Mouse (Mus musculus): Measurements from ENCODE around the gene Rad54l2. TPM values are rescaled to one million over a fixed set of nuclear protein-coding genes. Genes with fewer than 3 reads are reported as not detected.

Rad54l2 gene
- polyA plus RNA-seq, 1 experiment = 8.0 TPM

GRCm38 (mm10) chr9:106652720-106653119 lies 136.3 kb downstream of the Rad54l2 start:
- H3K36me3 ChIP-seq (ENCODE audit: control insufficient read depth, insufficient read depth) = no peaks in the 10 kb centered on the region
- H3ac ChIP-seq (ENCODE audit: control insufficient read depth, insufficient read length, low read depth) = no peak overlapping the region
- H3K4me3 ChIP-seq (ENCODE audit: insufficient read depth, poor library complexity, severe bottlenecking) = no peak overlapping the region
- peaks cover 55% of the 10 kb centered on the region for H3K27me3 ChIP-seq (ENCODE audit: control insufficient read depth, insufficient read depth, insufficient read length)
- no peak for TF ChIP-seq MYOG (IDR thresholded peaks at IDR 0.05; ENCODE audit: control insufficient read depth, extremely low read depth, insufficient read length)
- no peak for TF ChIP-seq FOSL1 (IDR thresholded peaks at IDR 0.05; ENCODE audit: insufficient read depth, low read length, poor library complexity, severe bottlenecking)
- TF ChIP-seq USF1 (IDR thresholded peaks at IDR 0.05; ENCODE audit: low read depth) = no peak
- no peak for TF ChIP-seq MYOD1 (IDR thresholded peaks at IDR 0.05; ENCODE audit: control insufficient read depth, insufficient read length, low read depth)
- TF ChIP-seq CEBPB (IDR thresholded peaks at IDR 0.05; ENCODE audit: low read depth) = no peak
- TF ChIP-seq CTCF (IDR thresholded peaks at IDR 0.05; ENCODE audit: control insufficient read depth, insufficient read depth, insufficient read length) = no peak
- no peak for TF ChIP-seq MAX (IDR thresholded peaks at IDR 0.05)
- no peaks in the 10 kb centered on the region for H3K79me3 ChIP-seq (ENCODE audit: low read depth)
- no peaks in the 10 kb centered on the region for H3K79me2 ChIP-seq (ENCODE audit: control insufficient read depth, insufficient read depth)

DNA sequence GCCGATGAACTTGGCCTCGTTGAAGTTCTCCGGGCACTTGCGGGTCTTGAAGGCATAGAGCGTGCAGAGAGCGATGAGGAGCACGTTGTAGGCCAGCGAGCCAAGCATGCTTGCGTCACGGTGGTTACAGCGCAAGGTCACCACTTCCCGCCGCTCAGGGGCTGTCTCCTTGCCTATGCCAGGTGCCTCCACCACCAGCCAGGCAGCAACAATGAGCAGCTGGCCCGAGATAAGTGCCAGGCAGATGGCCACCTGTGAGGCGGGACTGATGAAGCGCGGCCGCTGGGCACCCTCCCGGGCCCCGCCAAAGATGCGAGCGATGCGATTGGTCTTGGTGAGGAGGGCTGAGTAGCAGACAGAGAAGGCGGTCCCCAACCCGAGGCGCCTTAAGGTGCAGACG lies 141.8 kb downstream of the Rad54l2 start:
- Histone ChIP-seq H3K4me3 (ENCODE audit: insufficient read depth, poor library complexity, severe bottlenecking) (no peak overlapping the region), H3K79me2 (ENCODE audit: control insufficient read depth, insufficient read depth) (no peaks in the 10 kb centered on the region), H3ac (ENCODE audit: control insufficient read depth, insufficient read length, low read depth) (no peak overlapping the region), H3K79me3 (ENCODE audit: low read depth) (no peaks in the 10 kb centered on the region), H3K27me3 (ENCODE audit: control insufficient read depth, insufficient read depth, insufficient read length) (peaks cover 57% of the 10 kb centered on the region), H3K36me3 (ENCODE audit: control insufficient read depth, insufficient read depth) (no peaks in the 10 kb centered on the region)
- TF ChIP-seq CEBPB (IDR thresholded peaks at IDR 0.05; ENCODE audit: low read depth) = no peak
- TF ChIP-seq MYOG (IDR thresholded peaks at IDR 0.05; ENCODE audit: control insufficient read depth, extremely low read depth, insufficient read length) = no peak
- no peak for TF ChIP-seq FOSL1 (IDR thresholded peaks at IDR 0.05; ENCODE audit: insufficient read depth, low read length, poor library complexity, severe bottlenecking)
- no peak for TF ChIP-seq MAX (IDR thresholded peaks at IDR 0.05)
- TF ChIP-seq CTCF (IDR thresholded peaks at IDR 0.05; ENCODE audit: control insufficient read depth, insufficient read depth, insufficient read length) = no peak
- TF ChIP-seq USF1 (IDR thresholded peaks at IDR 0.05; ENCODE audit: low read depth) = no peak
- TF ChIP-seq MYOD1 (IDR thresholded peaks at IDR 0.05; ENCODE audit: control insufficient read depth, insufficient read length, low read depth) = no peak

DNA sequence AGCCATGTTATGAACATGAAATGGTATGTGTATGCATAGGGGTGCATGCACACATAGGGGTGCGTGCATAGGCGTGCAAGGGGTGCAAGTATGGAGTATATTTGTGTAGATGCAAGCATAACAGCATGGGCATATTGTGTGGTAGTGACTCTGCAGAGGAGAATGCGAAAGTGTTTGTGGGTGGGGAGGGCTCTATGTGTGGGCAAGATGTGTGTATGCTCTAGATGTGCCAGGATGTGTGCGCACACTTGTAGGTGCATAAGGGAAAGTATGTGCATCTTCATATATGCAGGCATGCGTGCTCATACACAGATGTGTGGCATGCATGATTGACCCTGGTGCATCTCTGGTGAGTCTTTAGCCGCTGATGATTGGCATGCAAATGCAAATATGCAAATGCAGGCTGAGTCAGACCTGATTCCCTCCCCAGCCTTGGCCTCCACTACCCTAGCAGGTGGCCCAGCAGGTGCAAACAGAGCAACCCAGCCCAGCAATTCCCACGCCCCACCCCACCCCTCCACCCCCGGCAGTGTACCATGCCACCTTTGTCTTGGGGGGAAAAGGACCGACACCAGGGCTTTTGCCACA lies 143.2 kb downstream of the Rad54l2 start:
- Histone ChIP-seq H3K4me3 (ENCODE audit: insufficient read depth, poor library complexity, severe bottlenecking) (no peak overlapping the region), H3K79me2 (ENCODE audit: control insufficient read depth, insufficient read depth) (no peaks in the 10 kb centered on the region), H3K79me3 (ENCODE audit: low read depth) (no peaks in the 10 kb centered on the region), H3K27me3 (ENCODE audit: control insufficient read depth, insufficient read depth, insufficient read length) (peaks cover 53% of the 10 kb centered on the region), H3ac (ENCODE audit: control insufficient read depth, insufficient read length, low read depth) (no peak overlapping the region), H3K36me3 (ENCODE audit: control insufficient read depth, insufficient read depth) (no peaks in the 10 kb centered on the region)
- TF ChIP-seq FOSL1 (IDR thresholded peaks at IDR 0.05; ENCODE audit: insufficient read depth, low read length, poor library complexity, severe bottlenecking) (no peak), MYOD1 (IDR thresholded peaks at IDR 0.05; ENCODE audit: control insufficient read depth, insufficient read length, low read depth) (no peak), CTCF (IDR thresholded peaks at IDR 0.05; ENCODE audit: control insufficient read depth, insufficient read depth, insufficient read length) (no peak), MAX (IDR thresholded peaks at IDR 0.05) (no peak), MYOG (IDR thresholded peaks at IDR 0.05; ENCODE audit: control insufficient read depth, extremely low read depth, insufficient read length) (no peak), USF1 (IDR thresholded peaks at IDR 0.05; ENCODE audit: low read depth) (no peak), CEBPB (IDR thresholded peaks at IDR 0.05; ENCODE audit: low read depth) (no peak)

DNA sequence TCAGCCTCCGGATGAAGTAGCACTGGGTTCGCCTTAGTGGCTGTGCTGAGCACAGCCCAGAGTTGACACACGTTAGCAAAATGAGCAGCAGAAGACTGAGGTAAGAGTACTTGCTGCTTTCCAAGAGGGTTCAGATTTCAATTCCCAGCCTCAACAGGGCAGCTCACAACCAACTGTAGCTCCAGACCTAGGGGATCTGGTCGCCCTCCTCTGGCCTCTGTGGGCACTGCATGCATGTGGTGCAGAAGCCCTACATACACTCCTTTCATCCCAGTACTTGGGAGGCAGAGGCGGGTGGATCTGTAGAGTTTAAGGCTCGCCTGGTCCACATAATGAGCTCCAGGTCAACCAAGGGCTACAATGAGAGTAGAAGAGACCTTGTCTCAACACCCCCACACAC lies 145.2 kb downstream of the Rad54l2 start:
- H3K36me3 ChIP-seq (ENCODE audit: control insufficient read depth, insufficient read depth) = no peaks in the 10 kb centered on the region
- no peaks in the 10 kb centered on the region for H3K79me2 ChIP-seq (ENCODE audit: control insufficient read depth, insufficient read depth)
- no peaks in the 10 kb centered on the region for H3K79me3 ChIP-seq (ENCODE audit: low read depth)
- no peak overlapping the region for H3ac ChIP-seq (ENCODE audit: control insufficient read depth, insufficient read length, low read depth)
- peaks cover 42% of the 10 kb centered on the region for H3K27me3 ChIP-seq (ENCODE audit: control insufficient read depth, insufficient read depth, insufficient read length)
- no peak for TF ChIP-seq MYOD1 (IDR thresholded peaks at IDR 0.05; ENCODE audit: control insufficient read depth, insufficient read length, low read depth)
- no peak overlapping the region for H3K4me3 ChIP-seq (ENCODE audit: insufficient read depth, poor library complexity, severe bottlenecking)

GRCm38 (mm10) chr9:106643128-106643527 lies 145.9 kb downstream of the Rad54l2 start:
- Histone ChIP-seq H3K36me3 (ENCODE audit: control insufficient read depth, insufficient read depth) (no peaks in the 10 kb centered on the region), H3K79me3 (ENCODE audit: low read depth) (no peaks in the 10 kb centered on the region), H3K27me3 (ENCODE audit: control insufficient read depth, insufficient read depth, insufficient read length) (peaks cover 40% of the 10 kb centered on the region), H3ac (ENCODE audit: control insufficient read depth, insufficient read length, low read depth) (no peak overlapping the region), H3K79me2 (ENCODE audit: control insufficient read depth, insufficient read depth) (no peaks in the 10 kb centered on the region), H3K4me3 (ENCODE audit: insufficient read depth, poor library complexity, severe bottlenecking) (no peak overlapping the region)
- TF ChIP-seq MYOD1 (IDR thresholded peaks at IDR 0.05; ENCODE audit: control insufficient read depth, insufficient read length, low read depth) (no peak), MYOG (IDR thresholded peaks at IDR 0.05; ENCODE audit: control insufficient read depth, extremely low read depth, insufficient read length) (no peak), CTCF (IDR thresholded peaks at IDR 0.05; ENCODE audit: control insufficient read depth, insufficient read depth, insufficient read length) (peak; percentile 91), FOSL1 (IDR thresholded peaks at IDR 0.05; ENCODE audit: insufficient read depth, low read length, poor library complexity, severe bottlenecking) (no peak), MAX (IDR thresholded peaks at IDR 0.05) (peak; percentile 53)

- Histone ChIP-seq H3K79me3 (ENCODE audit: low read depth) (no peaks in the 10 kb centered on the region), H3K4me3 (ENCODE audit: insufficient read depth, poor library complexity, severe bottlenecking) (no peak overlapping the region), H3K27me3 (ENCODE audit: control insufficient read depth, insufficient read depth, insufficient read length) (peaks cover 29% of the 10 kb centered on the region), H3K79me2 (ENCODE audit: control insufficient read depth, insufficient read depth) (no peaks in the 10 kb centered on the region), H3K36me3 (ENCODE audit: control insufficient read depth, insufficient read depth) (no peaks in the 10 kb centered on the region), H3ac (ENCODE audit: control insufficient read depth, insufficient read length, low read depth) (no peak overlapping the region)
- TF ChIP-seq CEBPB (IDR thresholded peaks at IDR 0.05; ENCODE audit: low read depth) = peak; percentile 73
- no peak for TF ChIP-seq USF1 (IDR thresholded peaks at IDR 0.05; ENCODE audit: low read depth)
Observed at GRCm38 (mm10) chr9:106641346-106641745, 147.6 kb downstream of the Rad54l2 start.
